Mouse (Mus musculus) CH12F3 (cell line): ENCODE results near the gene Pip4k2b.
"Not testable (repeated sequence)": the region's sequence is repeated elsewhere in the genome, so short reads cannot be mapped to it uniquely, and the experiment has no call there.

Experiments
- in situ Hi-C: fragments of 300-500 bp; cut with MboI; formaldehyde crosslinking; loops from 2 replicates; pipeline ENCODE4 v1.14.3; 2020; ENCODE audit warnings: low sequenced_read_pairs

Gene Pip4k2b

DNA sequence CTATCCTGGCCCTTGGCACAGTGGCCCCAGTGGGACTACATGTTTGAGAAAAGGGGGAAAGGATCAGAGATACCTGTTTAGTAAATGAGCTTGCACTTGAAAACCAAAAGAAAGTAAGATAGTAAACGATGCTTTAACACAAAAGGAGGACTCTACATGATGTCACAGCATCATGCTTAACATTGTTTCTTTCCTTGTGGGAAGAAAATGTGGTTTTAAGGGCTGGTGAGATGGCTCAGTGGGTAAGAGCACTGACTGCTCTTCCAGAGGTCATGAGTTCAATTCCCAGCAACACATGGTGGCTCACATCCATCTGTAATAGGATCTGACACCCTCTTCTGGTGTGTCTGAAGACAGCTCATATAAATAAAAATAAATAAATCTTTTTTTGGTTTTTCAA lies 13.6 kb upstream of the Pip4k2b start:
- in situ Hi-C loops: no loop called here

DNA sequence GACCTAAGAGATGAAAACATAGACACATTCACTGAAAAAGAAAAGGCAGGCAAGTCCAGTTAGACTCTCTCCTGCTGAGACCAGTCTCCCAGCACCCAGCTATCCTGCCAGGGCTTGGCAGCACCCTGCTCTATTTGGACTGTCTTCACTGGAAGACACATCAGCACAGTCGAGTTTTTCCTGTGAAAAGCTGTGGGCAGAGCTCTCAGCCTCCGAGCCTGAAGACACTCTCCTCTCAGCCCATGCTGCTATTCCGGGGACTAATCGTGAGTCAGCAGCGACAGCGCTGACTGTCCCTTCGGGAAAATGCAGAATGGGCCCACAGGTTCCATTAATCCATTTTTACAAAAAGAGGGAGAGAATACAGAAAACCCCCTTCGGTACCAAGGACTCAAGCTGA lies 8.8 kb upstream of the Pip4k2b start:
- in situ Hi-C loops: no loop called here

DNA sequence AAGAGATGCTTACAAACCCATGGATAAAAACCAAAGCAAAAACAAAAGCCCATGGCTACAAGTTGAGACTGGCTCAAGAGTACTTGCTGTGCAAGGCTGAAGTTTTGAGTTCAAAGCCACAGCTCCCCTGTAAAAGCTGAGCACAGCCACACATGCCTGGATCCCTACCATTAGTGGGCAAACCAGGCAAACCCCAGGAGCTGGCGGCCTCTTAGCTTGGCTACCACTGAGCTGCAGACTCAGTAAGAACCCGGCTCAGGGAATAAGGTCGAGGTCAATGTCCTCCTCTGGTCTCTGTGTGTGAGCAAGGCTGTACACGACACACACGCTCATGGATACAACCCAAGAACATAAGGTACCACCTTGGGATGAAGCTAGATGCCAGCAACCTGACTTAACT lies 4.0 kb upstream of the Pip4k2b start:
- in situ Hi-C loops: no loop called here

DNA sequence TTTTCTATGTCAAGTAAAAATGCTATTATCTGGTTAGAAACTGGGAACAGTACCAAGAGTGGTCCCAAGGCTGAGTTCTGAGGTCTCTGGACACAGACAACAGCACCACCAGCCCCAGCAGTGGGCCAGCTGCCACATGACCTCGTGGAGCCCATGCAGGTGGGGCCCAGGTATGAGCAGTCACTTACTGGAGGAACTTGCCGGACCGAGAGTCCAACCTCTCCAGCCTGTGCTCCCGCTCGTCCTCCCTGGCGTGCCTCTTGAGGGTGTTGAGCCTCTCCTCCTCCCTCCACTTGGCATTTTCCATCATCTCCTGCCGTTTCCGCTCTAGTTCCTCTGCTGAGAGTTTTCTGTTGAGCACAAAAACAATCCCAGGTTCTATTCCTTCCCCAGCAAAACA lies 3.3 kb upstream of the Pip4k2b start:
- in situ Hi-C loops: no loop called here

DNA sequence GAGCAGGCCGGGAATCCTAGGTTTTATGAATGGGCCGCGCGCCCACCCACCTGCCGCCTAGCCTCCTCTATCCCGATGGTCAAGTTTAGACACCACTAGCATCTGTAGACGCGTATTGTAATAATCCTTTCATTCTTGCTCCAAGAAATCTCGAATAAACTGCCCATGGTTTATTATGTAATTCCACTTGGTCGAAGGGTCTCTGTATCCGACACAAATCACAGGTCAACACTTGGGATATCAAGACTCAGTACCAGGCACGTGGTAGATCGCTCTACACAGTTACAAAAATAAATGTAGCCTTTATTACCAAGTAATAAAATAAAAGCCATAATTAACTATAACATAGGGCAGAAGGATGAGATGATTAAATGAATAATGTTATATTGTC lies 822 bp upstream of the Pip4k2b start:
- in situ Hi-C loops: no loop called here

DNA sequence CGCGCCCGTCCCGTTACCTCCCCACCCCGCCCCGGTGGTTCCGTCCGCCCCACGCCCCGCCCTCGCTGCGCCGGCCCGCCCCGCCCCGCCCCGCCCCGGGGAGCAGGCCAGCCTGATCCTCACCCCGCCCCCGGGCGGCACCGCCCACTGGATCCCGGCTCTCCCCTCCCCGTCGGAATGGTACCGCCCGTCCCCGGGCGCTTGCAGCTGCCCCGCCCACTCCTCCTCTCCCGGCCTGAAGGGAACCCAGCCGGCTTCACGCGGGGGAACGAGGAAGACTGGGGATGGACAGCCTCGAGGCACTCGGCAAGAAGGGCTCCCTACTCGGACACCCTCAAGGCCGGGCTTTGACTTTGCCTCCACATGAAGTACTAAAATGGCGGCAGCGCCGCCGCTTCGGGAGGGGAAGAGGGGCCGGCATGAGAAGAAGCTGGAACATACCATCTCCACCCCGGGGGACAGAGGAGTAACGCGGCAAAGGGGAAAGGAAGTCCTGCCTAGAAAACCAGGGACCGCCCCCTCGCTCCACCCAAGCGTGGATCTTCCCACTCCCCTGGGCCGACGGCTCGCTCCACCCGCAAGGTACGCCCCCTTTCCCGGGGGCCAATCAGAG lies 320 bp upstream of the Pip4k2b start:
- in situ Hi-C loops: no loop called here

DNA sequence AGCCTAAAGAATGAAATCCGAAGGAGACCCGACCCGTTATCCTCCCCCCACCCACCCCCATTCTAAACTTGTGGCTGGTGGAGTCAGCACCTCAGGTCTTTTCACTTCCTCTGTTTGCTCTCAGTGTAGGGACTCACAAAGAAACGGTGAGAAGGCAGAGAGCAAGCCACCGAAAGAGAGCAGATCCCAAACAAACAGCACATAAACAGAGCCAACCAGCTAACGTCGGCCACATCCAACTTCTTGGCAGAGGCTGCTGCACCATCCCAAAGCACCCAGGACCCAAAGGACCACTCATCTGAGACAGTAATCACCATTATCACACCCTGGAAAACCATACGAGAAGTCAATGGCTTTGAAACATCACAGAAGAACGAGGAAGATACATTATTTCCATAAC lies 1.1 kb downstream of the Pip4k2b start:
- in situ Hi-C loops: no loop called here

DNA sequence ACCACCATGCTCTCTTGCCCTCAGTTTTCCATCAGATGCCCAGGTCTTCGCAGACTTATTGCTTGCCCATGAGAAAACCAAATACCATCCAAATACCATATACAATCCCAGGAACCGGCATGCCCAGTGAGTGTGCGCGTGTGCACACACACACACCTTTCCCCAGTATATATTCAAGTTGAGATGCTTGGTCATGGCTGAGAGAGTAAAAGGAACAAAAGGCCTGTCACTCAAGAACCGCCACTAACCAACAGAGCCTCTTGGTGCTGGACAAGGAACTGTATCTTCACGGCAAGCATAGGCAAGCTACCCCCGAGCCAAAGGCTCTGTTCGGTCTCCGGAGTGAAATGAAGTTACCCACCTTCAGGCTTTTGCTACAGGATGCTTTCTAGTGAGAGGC lies 1.9 kb downstream of the Pip4k2b start:
- in situ Hi-C loops: no loop called here

DNA sequence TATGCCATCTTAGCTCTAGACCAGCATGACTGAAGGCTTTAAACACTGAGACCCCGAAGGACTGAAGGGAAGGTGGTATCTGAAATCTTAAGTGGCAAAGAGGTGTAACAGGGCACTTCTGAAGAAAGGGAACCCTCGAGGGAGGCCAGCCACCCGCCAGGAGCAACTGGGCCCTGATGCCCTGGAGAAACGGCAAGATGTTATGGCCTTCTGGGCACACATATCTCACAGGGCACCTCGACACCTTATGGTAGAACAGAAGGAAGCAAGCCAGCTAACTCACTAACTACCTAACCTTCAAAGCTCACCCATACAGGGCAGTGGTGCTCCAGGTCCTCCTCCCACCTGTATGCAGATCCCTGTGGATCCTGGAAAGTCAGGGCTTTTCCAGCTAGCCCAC lies 2.3 kb downstream of the Pip4k2b start:
- in situ Hi-C loops: no loop called here

DNA sequence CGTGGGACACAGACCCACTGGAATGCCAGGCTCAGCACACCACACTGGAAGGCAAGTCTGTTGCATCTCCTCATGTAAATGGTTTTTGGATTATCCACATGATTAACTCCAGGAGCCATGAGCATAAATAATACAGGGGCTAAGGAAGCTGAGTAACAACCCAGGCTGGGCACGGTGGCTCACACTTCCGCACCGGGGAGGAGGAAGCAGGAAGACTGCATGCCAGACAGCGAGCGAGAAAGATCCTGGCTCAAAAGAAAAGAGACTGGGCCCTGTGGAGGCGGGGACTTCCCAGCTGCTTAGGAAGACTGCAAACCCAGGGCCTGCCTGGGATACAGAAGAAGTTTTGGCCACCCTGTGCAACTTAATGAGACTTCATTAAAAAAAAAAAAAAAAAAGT lies 4.3 kb downstream of the Pip4k2b start:
- in situ Hi-C loops: no loop called here

DNA sequence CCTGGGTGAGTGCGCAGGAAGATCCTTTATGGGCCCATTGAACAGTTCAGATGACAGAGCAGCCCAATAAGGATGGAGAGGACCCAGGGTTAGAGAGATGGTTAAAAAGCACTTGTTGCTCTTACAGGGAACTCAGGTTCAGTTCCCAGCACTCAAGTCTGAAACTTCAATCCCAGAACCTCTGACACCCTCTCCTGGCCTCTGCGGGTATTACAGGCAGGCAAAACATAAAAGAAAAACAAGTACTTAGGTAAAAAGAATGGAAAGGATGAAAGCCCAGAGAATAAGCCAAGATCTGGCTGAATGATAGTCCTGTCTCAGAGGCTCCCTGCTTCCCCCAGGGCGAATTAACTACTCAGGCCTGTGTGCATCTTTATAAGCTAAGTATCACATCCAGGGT lies 5.3 kb downstream of the Pip4k2b start:
- in situ Hi-C loops: no loop called here

DNA sequence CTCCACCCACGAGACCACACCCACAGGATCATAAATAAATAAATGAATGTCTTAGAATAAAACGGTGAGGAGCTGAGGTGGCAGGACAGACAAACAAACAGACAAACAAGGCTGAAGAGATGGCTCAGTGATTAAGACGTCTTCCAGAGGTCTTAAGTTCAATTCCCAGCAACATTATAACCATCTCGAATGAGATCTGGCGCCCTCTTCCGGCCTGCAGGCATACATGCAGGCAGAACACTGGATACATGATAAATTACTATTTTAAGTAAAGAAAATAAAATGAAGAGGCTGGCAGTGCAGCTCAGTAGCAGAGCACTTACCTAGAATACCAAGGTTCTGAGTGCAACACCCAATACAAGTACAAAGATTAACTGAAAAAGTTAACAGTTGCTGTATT lies 5.8 kb downstream of the Pip4k2b start:
- in situ Hi-C loops: no loop called here

DNA sequence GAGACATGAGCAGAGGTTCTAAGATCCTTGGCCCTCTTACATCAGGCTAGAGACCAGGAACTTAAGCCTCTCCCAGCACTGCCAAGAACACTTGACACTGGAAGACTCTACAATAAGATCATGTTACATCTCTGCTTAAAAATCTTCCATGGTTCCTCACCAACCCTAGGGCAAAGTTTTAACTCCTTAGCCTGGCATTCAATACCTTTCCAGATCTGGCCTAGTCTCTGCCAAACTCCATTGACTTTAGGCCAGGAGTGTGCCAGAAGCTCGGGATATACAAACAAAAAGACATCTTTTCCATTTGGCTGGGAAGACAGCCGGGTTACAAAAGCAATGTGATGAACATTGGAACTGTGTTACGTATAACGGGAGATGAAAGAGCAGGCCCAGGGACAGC lies 6.9 kb downstream of the Pip4k2b start:
- in situ Hi-C loops: no loop called here

DNA sequence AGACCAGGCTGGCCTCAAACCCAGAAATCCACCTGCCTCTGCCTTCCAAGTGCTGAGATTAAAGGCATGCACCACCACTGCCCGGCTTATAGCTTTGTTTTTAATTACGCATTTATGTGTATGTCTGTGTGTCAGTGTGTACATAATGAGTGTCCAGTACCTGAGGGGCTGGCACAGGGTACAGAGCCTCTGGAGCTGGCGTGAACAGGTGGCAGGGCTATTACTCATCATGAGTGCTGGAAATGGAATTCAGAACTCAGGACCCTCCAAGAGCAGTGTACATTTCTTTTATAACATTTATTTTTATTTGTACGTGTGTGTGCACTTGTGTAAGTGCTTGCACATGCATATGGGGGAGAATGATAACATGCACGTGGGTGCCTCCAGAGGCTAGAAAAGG lies 7.9 kb downstream of the Pip4k2b start:
- in situ Hi-C loops: no loop called here

DNA sequence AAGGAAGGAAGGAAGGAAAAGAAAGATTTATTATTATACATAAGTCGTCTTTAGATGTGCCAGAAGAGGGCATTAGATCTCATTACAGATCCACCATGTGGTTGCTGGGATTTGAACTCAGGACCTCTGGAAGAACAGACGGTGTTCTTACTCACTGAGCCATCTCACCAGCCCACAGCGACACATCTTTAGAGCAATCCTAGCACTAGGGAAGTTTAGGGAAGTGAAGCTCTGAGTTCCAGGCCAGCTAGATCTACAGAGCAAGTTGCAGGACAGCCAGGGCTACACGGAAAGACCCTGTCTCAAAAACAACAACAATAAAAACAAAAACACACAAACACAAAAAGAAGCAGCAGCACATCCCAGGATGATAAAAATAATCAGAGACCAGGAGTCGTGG lies 9.7 kb downstream of the Pip4k2b start:
- in situ Hi-C loops: not testable (repeated sequence)

DNA sequence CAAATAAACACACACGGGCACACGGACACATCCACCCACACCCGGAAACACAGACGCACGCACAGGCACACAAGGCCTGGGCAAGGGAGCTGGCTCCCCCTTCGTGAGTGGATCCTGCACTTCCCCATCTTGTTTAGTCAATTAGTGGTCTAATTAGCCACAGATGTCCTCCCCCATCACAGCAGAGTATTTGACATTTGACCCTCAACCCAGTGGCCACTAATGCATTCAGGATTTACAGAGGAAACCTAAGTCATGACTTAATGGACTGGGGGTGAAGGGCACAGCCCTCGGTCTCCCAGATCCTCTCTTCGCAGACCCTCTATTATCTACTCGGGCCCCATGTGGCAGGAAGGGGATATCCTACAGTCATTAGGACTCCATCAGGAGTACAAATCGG lies 10.8 kb downstream of the Pip4k2b start:
- in situ Hi-C loops: no loop called here

DNA sequence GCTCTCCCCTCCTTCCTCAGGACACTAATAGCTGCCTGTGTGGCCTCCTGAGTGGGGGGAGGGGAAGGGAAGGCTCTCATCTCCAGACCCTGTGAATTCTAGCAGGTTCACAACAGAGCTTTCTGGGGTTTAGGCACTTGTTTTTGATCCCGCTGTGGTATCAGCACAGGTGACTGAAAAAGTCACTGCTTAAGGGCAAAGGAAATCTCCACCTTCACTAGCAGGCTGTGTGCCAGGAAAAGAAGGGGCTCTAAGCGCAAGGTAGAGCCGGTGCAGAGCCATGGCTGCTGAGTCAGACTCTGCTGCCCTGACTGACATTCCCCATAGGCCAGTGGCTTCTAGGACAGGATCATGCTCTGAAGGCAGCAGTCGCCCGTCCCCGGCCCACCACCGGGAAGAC lies 15.8 kb downstream of the Pip4k2b start:
- in situ Hi-C loops: no loop called here

DNA sequence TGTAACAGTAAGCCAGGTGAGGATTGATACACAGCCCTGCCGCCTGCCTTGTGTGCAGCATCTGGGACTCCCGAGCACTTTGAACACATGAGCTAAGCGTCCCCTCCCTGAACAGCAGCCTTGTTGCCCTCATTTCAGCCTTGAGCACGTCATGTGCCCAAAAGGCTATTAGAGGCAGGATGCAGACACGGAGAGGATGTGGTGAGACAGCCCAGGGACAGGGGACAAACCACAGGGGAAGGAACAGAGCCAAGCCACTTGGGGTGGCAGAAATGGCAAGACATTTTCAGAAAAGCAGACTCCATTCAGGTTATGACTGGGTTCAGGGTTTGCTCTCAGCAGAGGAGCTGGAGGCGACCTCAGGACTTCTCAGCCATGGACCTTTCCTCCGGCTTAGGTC lies 16.2 kb downstream of the Pip4k2b start:
- in situ Hi-C loops: no loop called here

DNA sequence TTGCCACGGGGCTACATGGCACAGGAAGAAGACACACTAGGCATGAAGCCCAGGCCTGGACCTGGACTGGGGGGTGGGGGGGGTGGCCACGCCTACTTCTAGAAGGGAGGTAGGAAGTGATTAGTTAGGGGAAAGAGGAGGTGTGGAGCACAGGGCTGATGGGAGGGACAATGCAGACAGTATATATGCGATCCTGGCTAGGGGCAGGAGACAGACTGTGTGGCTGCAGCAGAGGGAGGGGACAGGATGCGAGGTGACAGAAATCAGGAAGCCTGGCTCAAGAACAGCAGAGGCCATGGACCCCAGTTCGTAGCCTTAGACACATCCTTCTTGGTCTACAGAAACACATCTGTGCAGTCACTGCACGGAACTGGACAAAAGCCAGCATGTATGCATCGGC lies 20.8 kb downstream of the Pip4k2b start:
- in situ Hi-C loops: no loop called here

DNA sequence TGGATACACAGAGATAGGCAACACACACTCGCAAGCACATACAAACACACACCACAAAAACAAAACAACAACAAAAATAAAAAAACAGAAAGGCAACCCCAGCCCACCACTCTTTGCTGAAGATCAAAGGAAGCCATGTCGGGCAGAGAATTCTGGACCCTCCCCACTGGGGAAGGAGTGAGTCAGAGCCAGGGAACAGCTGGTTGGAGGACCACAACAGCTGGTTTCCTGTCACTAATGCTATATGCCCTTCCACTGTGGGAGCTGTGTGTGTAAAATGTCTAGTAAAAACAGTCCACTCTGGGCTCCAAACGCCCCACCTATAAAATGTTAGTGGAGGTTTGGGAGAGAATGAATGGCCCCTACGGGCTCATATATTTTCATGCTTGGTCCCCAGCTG lies 23.2 kb downstream of the Pip4k2b start:
- in situ Hi-C loops: no loop called here

DNA sequence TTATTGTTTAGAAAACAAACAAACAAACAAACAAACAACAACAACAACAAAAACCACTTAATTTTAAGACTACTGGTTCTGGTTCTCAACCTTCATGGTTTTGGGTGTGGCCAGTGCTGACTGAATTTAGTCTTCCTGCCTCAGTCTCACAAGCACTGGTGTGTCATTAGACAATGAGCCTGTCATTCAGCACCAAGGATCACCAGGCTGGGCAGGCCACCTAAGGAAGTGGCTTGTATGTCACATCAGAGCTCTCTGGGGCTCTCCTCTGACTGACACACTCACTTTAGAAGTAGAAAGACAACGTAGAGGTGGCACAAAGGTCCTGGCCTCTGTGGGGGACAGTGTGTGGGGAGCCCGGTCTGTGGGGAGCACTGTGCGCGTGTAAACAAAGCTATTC lies 25.5 kb downstream of the Pip4k2b start:
- in situ Hi-C loops: no loop called here

DNA sequence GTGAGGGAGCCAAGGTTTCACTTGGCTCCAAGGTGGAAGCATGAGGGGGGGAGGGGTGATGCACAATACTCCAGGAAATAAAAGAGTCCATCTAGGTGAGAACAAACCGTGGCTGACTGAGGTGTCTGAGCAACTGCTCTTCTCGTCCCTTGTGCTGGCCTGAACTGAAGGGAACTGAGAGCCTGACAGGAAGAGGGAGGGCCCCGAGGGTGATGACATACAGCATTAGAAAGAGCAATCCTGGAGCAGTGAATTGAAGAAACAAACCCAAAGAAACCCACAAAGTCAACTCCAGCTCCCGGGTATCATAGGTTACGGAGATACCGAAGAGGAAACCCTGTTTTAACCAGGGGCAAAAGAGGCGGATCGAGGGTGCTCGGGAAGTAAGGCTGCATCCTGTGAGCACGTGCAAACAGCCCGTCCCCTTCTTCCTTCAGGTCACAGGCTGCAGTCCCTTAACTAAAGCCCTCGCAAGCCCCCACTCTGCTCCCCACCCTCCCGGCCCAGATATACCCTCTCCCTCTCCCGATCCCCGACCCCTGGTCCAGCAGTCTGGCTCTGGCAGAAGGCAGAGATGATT lies 26.1 kb downstream of the Pip4k2b start:
- in situ Hi-C loops: no loop called here
